8 mouse cellular contexts compared by ENCODE assay signal in genomic region chr9:31211690-31212499, GRCm38 (mm10). TPM values are rescaled to one million over a fixed set of nuclear protein-coding genes. Genes with fewer than 3 reads are reported as not detected.
A peak's percentile ranks its signal among the peaks of the same experiment; 100 is the strongest.
DNase-seq lines count a peak whose midpoint lies in the region; ATAC-seq lines count a peak whose summit lies in the region.

TSS of gene Aplp2 (minus strand) at chr9:31211815.

- peak; percentile 98 for DNase-seq in adipocyte (ENCODE audit: low spot score)
- DNase-seq in embryo, embryonic 10 days (ENCODE audit: low spot score): peak; percentile 99
- peak; percentile 96 for DNase-seq in gastrocnemius, postnatal 10 days
- DNase-seq in induced T-regulatory cell, adult 2 months (ENCODE audit: low read depth): peak; percentile 98
- DNase-seq in left cerebral cortex, adult 9 months (ENCODE audit: low spot score in 2 of 2): peak; percentile 97 to 98
- DNase-seq in right cerebral cortex, postnatal 14 days: peak; percentile 97
- DNase-seq in urinary bladder, postnatal 36 days (ENCODE audit: low spot score in 2 of 2): peak; percentile 98

- ATAC-seq in megakaryocyte progenitor cell, adult 5-6 weeks (replicated peaks; ENCODE audit: poor library complexity): peak; percentile 95

RNA-seq across cellular contexts. Expression of gene Aplp2, which starts in this region (rescaled TPM):
- total RNA-seq in gastrocnemius, postnatal 10 days (2021): 100 to 1,000 TPM; 137 to 148 TPM
- total RNA-seq in megakaryocyte progenitor cell, adult 5-6 weeks (2015): 31.2 and 54.0 TPM in 2 replicates
- 36.9 and 71.1 TPM in 2 replicates for total RNA-seq in megakaryocyte progenitor cell, adult 5-6 weeks (2017)

Comparison
In these comparisons a context has a peak if more than half of its experiments do, and no peak if none do; other contexts are left out.
1. Peak in every context shown above with its lines: DNase-seq and ATAC-seq.